Mouse (Mus musculus): ENCODE measurements around the gene Man1a. TPM values are rescaled to one million over a fixed set of nuclear protein-coding genes. Genes with fewer than 3 reads are reported as not detected.

Gene Man1a
- polyA plus RNA-seq, 1 experiment, result 3.0 TPM

- Histone ChIP-seq H3K36me3 (ENCODE audit: control insufficient read depth, insufficient read depth) (no peaks in the 10 kb centered on the region), H3ac (ENCODE audit: control insufficient read depth, insufficient read length) (no peak overlapping the region), H3K4me2 (ENCODE audit: low read depth) (no peak overlapping the region), H3K4me3 (no peak overlapping the region), H3K79me2 (ENCODE audit: control insufficient read depth, insufficient read depth) (no peaks in the 10 kb centered on the region), H3K27me3 (ENCODE audit: control insufficient read depth, insufficient read depth, insufficient read length) (no peaks in the 10 kb centered on the region)
- TF ChIP-seq POLR2AphosphoS2 (IDR thresholded peaks at IDR 0.05; ENCODE audit: insufficient read length, low read depth) (no peak), MAX (IDR thresholded peaks at IDR 0.05; ENCODE audit: low read depth) (no peak), REST (IDR thresholded peaks at IDR 0.05; ENCODE audit: insufficient read depth, insufficient read length) (no peak), MYOD1 (IDR thresholded peaks at IDR 0.05; ENCODE audit: control insufficient read depth in 1 of 3, insufficient read length in 2 of 3, low read depth in 2 of 3) (no peak), POLR2A (IDR thresholded peaks at IDR 0.05; ENCODE audit: insufficient read length, low read depth) (no peak), SRF (IDR thresholded peaks at IDR 0.05; ENCODE audit: control insufficient read depth, insufficient read length, low read depth) (no peak), MYOG (IDR thresholded peaks at IDR 0.05; ENCODE audit: control insufficient read depth in 1 of 3, insufficient read depth in 1 of 3, insufficient read length in 2 of 3, low read depth in 2 of 3) (no peak)
Observed at GRCm38 (mm10) chr10:54037348-54038010, 38.9 kb downstream of the Man1a start.

- no peaks in the 10 kb centered on the region for H3K36me3 ChIP-seq (ENCODE audit: control insufficient read depth, insufficient read depth)
- no peak overlapping the region for H3K4me3 ChIP-seq
- H3K4me2 ChIP-seq (ENCODE audit: low read depth), result no peak overlapping the region
- no peaks in the 10 kb centered on the region for H3K27me3 ChIP-seq (ENCODE audit: control insufficient read depth, insufficient read depth, insufficient read length)
- H3K79me2 ChIP-seq (ENCODE audit: control insufficient read depth, insufficient read depth), result no peaks in the 10 kb centered on the region
- TF ChIP-seq POLR2A (IDR thresholded peaks at IDR 0.05; ENCODE audit: insufficient read length, low read depth) (no peak), TCF12 (IDR thresholded peaks at IDR 0.05; ENCODE audit: insufficient read depth, poor library complexity, severe bottlenecking) (no peak), TCF3 (IDR thresholded peaks at IDR 0.05; ENCODE audit: insufficient read length, low read depth) (no peak), POLR2AphosphoS2 (IDR thresholded peaks at IDR 0.05; ENCODE audit: insufficient read length, low read depth) (no peak), MYOD1 (IDR thresholded peaks at IDR 0.05; ENCODE audit: control insufficient read depth in 1 of 3, insufficient read length in 2 of 3, low read depth in 2 of 3) (no peak), CEBPB (IDR thresholded peaks at IDR 0.05; ENCODE audit: insufficient read depth, poor library complexity, severe bottlenecking) (no peak), REST (IDR thresholded peaks at IDR 0.05; ENCODE audit: insufficient read depth, insufficient read length) (no peak), MYOG (IDR thresholded peaks at IDR 0.05; ENCODE audit: control insufficient read depth in 1 of 3, insufficient read depth in 1 of 3, insufficient read length in 2 of 3, low read depth in 2 of 3) (no peak), E2F4 (IDR thresholded peaks at IDR 0.05; ENCODE audit: insufficient read depth) (no peak), MAX (IDR thresholded peaks at IDR 0.05; ENCODE audit: low read depth) (no peak)
- no peak overlapping the region for H3ac ChIP-seq (ENCODE audit: control insufficient read depth, insufficient read length)
Observed at GRCm38 (mm10) chr10:54035586-54035985, 40.8 kb downstream of the Man1a start.

GRCm38 (mm10) chr10:54034779-54035178 lies 41.6 kb downstream of the Man1a start:
- no peaks in the 10 kb centered on the region for H3K79me2 ChIP-seq (ENCODE audit: control insufficient read depth, insufficient read depth)
- TF ChIP-seq E2F4 (IDR thresholded peaks at IDR 0.05; ENCODE audit: insufficient read depth) (no peak), MYOG (IDR thresholded peaks at IDR 0.05; ENCODE audit: control insufficient read depth in 1 of 3, insufficient read depth in 1 of 3, insufficient read length in 2 of 3, low read depth in 2 of 3) (no peak), POLR2AphosphoS2 (IDR thresholded peaks at IDR 0.05; ENCODE audit: insufficient read length, low read depth) (no peak), CEBPB (IDR thresholded peaks at IDR 0.05; ENCODE audit: insufficient read depth, poor library complexity, severe bottlenecking) (no peak), REST (IDR thresholded peaks at IDR 0.05; ENCODE audit: insufficient read depth, insufficient read length) (no peak), POLR2A (IDR thresholded peaks at IDR 0.05; ENCODE audit: insufficient read length, low read depth) (no peak), USF1 (IDR thresholded peaks at IDR 0.05; ENCODE audit: low read depth) (no peak), TCF3 (IDR thresholded peaks at IDR 0.05; ENCODE audit: insufficient read length, low read depth) (no peak), SRF (IDR thresholded peaks at IDR 0.05; ENCODE audit: control insufficient read depth, insufficient read length, low read depth) (no peak), TCF12 (IDR thresholded peaks at IDR 0.05; ENCODE audit: insufficient read depth, poor library complexity, severe bottlenecking) (no peak), MAX (IDR thresholded peaks at IDR 0.05; ENCODE audit: low read depth) (no peak), MYOD1 (IDR thresholded peaks at IDR 0.05; ENCODE audit: control insufficient read depth in 1 of 3, insufficient read length in 2 of 3, low read depth in 2 of 3) (no peak)
- H3K27me3 ChIP-seq (ENCODE audit: control insufficient read depth, insufficient read depth, insufficient read length), result no peaks in the 10 kb centered on the region
- H3ac ChIP-seq (ENCODE audit: control insufficient read depth, insufficient read length), result no peak overlapping the region
- no peaks in the 10 kb centered on the region for H3K36me3 ChIP-seq (ENCODE audit: control insufficient read depth, insufficient read depth)
- no peak overlapping the region for H3K4me2 ChIP-seq (ENCODE audit: low read depth)
- H3K4me3 ChIP-seq, result no peak overlapping the region

GRCm38 (mm10) chr10:54032316-54033092 lies 43.9 kb downstream of the Man1a start:
- no peaks in the 10 kb centered on the region for H3K27me3 ChIP-seq (ENCODE audit: control insufficient read depth, insufficient read depth, insufficient read length)
- H3K4me3 ChIP-seq, result no peak overlapping the region
- TF ChIP-seq MYOG (IDR thresholded peaks at IDR 0.05; ENCODE audit: control insufficient read depth in 1 of 3, insufficient read depth in 1 of 3, insufficient read length in 2 of 3, low read depth in 2 of 3), result peak in 2 of 3 experiments; percentile 2 to 12
- TF ChIP-seq SRF (IDR thresholded peaks at IDR 0.05; ENCODE audit: control insufficient read depth, insufficient read length, low read depth), result no peak
- peak in 2 of 3 experiments; percentile 15 to 30 for TF ChIP-seq MYOD1 (IDR thresholded peaks at IDR 0.05; ENCODE audit: control insufficient read depth in 1 of 3, insufficient read length in 2 of 3, low read depth in 2 of 3)
- no peak overlapping the region for H3ac ChIP-seq (ENCODE audit: control insufficient read depth, insufficient read length)
- no peaks in the 10 kb centered on the region for H3K36me3 ChIP-seq (ENCODE audit: control insufficient read depth, insufficient read depth)
- H3K4me2 ChIP-seq (ENCODE audit: low read depth), result peak overlapping the region; percentile 0
- H3K79me2 ChIP-seq (ENCODE audit: control insufficient read depth, insufficient read depth), result no peaks in the 10 kb centered on the region
